Mouse (Mus musculus) heart, postnatal 0 days (tissue): ENCODE results near the gene Rpl29. TPM values are rescaled to one million over a fixed set of nuclear protein-coding genes. Genes with fewer than 3 reads are reported as not detected.
A peak's percentile ranks its signal among the peaks of the same experiment; 100 is the strongest.

Source experiments
- ATAC-seq: fragments of 200-750 bp; cut with Nextera tagmentation; 2 replicates; pipeline ENCODE4 v1.8.0; 2017; ENCODE audit warnings: low read depth, moderate number of reproducible peaks, moderate library complexity; ENCODE audit not compliant: insufficient read depth
- DNase-seq: peaks from one replicate; pipeline ENCODE4 v3.0.0-alpha.2; 2016; ENCODE audit warnings: low spot score
- H3K27ac ChIP-seq: fragments of 300-500 bp; sonication (generic); 2 replicates; pipeline ENCODE4 v1.5.1; 2014; ENCODE audit warnings: low read depth, mild to moderate bottlenecking
- H3K27me3 ChIP-seq: fragments of 300-500 bp; sonication (generic); 2 replicates; pipeline ENCODE4 v1.6.1; 2014; ENCODE audit warnings: low read length, mixed read lengths; ENCODE audit not compliant: control insufficient read depth, insufficient read depth
- H3K36me3 ChIP-seq: fragments of 300-500 bp; sonication (generic); replicated peaks from 2 replicates; pipeline ENCODE4 v1.6.1; 2014; ENCODE audit warnings: low read length, mixed read lengths; ENCODE audit not compliant: control insufficient read depth, insufficient read depth
- H3K4me1 ChIP-seq: fragments of 300-500 bp; sonication (generic); 2 replicates; pipeline ENCODE4 v1.6.1; 2014; ENCODE audit warnings: antibody characterized with exemption; ENCODE audit not compliant: control insufficient read depth, insufficient read depth
- H3K4me2 ChIP-seq: fragments of 300-500 bp; sonication (generic); 2 replicates; pipeline ENCODE4 v1.6.1; 2014; ENCODE audit warnings: low read depth, mild to moderate bottlenecking, low read length, moderate library complexity
- H3K4me3 ChIP-seq: fragments of 300-500 bp; sonication (generic); 2 replicates; pipeline ENCODE4 v1.5.1; 2014; ENCODE audit warnings: low read depth, low read length
- H3K9ac ChIP-seq: fragments of 300-500 bp; sonication (generic); replicated peaks from 2 replicates; pipeline ENCODE4 v1.6.1; 2014; ENCODE audit warnings: low read depth, low read length, mixed read lengths
- H3K9me3 ChIP-seq: fragments of 300-500 bp; sonication (generic); replicated peaks from 2 replicates; pipeline ENCODE4 v1.6.1; 2016; ENCODE audit warnings: low read length; ENCODE audit not compliant: control insufficient read depth
- CTCF ChIP-seq: IDR thresholded peaks from 2 replicates; pipeline ENCODE4 v1.5.1; 2016; ENCODE audit warnings: antibody characterized with exemption, control low read depth, low read depth
- EP300 ChIP-seq: IDR thresholded peaks from 2 replicates; pipeline ENCODE4 v1.6.1; 2016; ENCODE audit warnings: antibody characterized with exemption, low read depth
- WGBS: fragments of 180-500 bp; shearing (Covaris S2); extraction: QIAGEN DNeasy Blood & Tissue Kit; methylation state at CpG from one replicate; pipeline ENCODE4 v1.1.7; 2014; 5-methylcytosine and 5-hydroxymethylcytosine counted together
- polyA plus RNA-seq: library from polyadenylated mRNA; unstranded; fragments of >200 nt; fragmentation: Nextera tagmentation; extraction: Ambion mirVana; gene quantifications from 2 replicates; pipeline ENCODE4 v1.2.1, GENCODE M21; 2015
- total RNA-seq: library from RNA; depleted of rRNA; stranded (reverse); fragments of >200 nt; gene quantifications from 2 replicates; pipeline ENCODE4 v1.2.3, GENCODE M21; 2014; ENCODE audit warnings: low replicate concordance

Rpl29 gene
- total and polyA plus RNA-seq, 2 experiments from 2014 or later = 504 to 783 TPM

DNA sequence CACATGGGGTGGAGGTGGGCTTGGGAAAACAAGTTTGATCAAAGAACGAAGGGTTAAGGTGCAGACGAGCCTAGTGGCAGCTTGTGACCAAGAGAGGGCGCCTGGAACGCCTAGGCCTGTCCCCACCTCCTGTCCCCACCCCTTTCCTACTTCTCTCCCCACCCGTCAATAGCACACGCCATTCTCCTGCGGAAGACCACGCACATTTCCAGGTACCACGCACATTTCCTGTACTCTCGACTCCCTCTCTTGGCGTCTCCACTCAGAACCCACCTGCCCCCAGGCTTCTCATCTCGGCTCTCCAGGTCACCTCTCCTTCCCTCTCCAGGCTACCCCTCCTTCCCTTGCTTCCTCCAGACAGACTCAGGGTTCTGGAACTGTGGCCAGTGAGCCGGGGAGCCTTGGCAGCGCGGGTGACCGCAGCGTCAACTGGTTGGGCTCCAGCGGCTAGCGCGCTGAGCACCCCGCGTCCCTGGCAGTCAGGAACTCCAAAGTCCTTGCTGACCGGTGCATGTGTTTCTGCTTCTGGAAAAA is 19.3 kb downstream of the Rpl29 start:
- peak; percentile 94 for DNase-seq
- peak; percentile 53 for TF ChIP-seq CTCF
- no peak for TF ChIP-seq EP300
- Histone ChIP-seq H3K36me3 (no peaks in the 10 kb centered on the region), H3K4me1 (peaks cover 35% of the 10 kb centered on the region), H3K27ac (peak overlapping the region; percentile 84), H3K4me2 (peak overlapping the region; percentile 92), H3K4me3 (peak overlapping the region; percentile 60), H3K27me3 (no peaks in the 10 kb centered on the region), H3K9ac (peak overlapping the region; percentile 61), H3K9me3 (no peaks in the 10 kb centered on the region)
- under 1% methylated on average over 23 of the region's 23 CpGs for WGBS
- peak; percentile 62 for ATAC-seq

DNA sequence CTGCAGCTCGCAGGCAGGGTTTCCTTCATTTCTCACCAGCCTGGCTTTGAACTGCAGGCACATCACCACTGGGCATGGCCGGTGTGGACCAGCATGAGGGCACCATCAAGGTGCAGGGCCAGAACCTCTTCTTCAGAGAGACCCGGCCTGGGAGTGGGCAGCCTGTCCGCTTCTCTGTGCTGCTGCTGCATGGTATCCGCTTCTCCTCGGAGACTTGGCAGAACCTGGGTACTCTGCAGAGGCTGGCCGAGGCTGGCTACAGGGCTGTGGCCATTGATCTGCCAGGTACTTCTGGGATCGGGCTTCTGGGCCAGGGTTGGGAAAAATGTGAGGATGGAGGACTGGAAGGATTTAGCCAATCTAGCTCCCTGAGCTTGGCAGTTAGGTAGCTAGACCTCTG is 20.7 kb downstream of the Rpl29 start:
- no peak overlapping the region for H3K4me2 ChIP-seq
- H3K4me3 ChIP-seq = no peak overlapping the region
- H3K4me1 ChIP-seq = peaks cover 45% of the 10 kb centered on the region
- no peaks in the 10 kb centered on the region for H3K9me3 ChIP-seq
- no peak for ATAC-seq
- no peak for DNase-seq
- H3K9ac ChIP-seq = no peak overlapping the region
- H3K36me3 ChIP-seq = no peaks in the 10 kb centered on the region
- no peaks in the 10 kb centered on the region for H3K27me3 ChIP-seq
- no peak for TF ChIP-seq EP300
- no peak for TF ChIP-seq CTCF
- 93% methylated on average over 8 of the region's 8 CpGs for WGBS
- H3K27ac ChIP-seq = no peak overlapping the region

DNA sequence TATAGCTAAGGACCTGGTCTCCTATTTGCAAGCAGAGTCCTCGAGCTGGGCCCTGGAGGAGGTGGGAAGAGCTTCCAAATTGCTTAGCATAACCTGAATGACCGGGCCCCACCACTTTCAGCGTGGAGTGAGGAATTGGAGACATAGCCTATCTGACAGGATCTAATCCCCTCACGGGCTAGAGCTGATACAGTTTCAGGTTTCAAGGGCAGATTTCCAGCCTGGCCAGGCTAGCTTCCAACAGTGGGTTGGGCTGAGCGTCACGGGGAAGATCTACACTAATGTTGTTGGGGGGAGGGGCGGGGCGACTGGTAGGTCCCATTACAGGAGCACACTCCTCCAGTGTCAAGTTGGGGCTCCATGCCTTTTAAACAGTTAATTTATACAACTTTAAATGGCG is 21.4 kb downstream of the Rpl29 start:
- H3K4me3 ChIP-seq = no peak overlapping the region
- no peak for ATAC-seq
- H3K4me2 ChIP-seq = 0 out of 2 replicates have a peak overlapping the region, but pooled peaks have one; percentile 19

DNA sequence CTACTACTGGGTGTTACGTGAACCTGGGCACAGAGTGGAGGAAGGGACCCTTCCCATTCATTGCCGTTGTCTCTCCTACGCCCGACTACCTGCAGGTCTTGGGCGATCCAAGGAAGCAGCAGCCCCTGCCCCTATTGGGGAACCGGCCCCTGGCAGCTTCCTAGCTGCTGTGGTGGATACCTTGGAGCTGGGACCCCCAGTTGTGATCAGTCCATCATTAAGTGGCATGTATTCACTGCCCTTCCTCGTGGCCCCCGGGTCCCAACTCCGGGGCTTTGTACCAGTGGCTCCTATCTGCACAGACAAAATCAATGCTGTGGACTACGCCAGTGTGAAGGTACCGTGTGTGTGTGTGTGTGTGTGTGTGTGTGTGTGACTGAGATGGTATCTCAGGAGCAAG is 22.0 kb downstream of the Rpl29 start:
- Histone ChIP-seq H3K9me3 (no peaks in the 10 kb centered on the region), H3K27ac (no peak overlapping the region), H3K36me3 (no peaks in the 10 kb centered on the region), H3K27me3 (no peaks in the 10 kb centered on the region), H3K4me3 (no peak overlapping the region), H3K4me2 (no peak overlapping the region), H3K9ac (no peak overlapping the region), H3K4me1 (peaks cover 58% of the 10 kb centered on the region)
- no peak for DNase-seq
- no peak for ATAC-seq
- TF ChIP-seq EP300 = no peak
- no peak for TF ChIP-seq CTCF
- WGBS = 75% methylated on average over 11 of the region's 11 CpGs

More for the DNA sequence above, 21.4 kb downstream of the Rpl29 start:
- H3K36me3 ChIP-seq = no peaks in the 10 kb centered on the region
- H3K9ac ChIP-seq = no peak overlapping the region
- H3K4me1 ChIP-seq = peaks cover 52% of the 10 kb centered on the region
- H3K9me3 ChIP-seq = no peaks in the 10 kb centered on the region
- TF ChIP-seq EP300 = no peak
- no peak for TF ChIP-seq CTCF
- DNase-seq = no peak
- H3K27ac ChIP-seq = no peak overlapping the region
- 17% methylated on average over 9 of the region's 9 CpGs for WGBS
- no peaks in the 10 kb centered on the region for H3K27me3 ChIP-seq

GRCm38 (mm10) chr9:106451899-106452298 is 22.6 kb downstream of the Rpl29 start:
- no peak for TF ChIP-seq CTCF
- TF ChIP-seq EP300 = no peak
- Histone ChIP-seq H3K9ac (no peak overlapping the region), H3K27ac (no peak overlapping the region), H3K27me3 (no peaks in the 10 kb centered on the region), H3K4me1 (peaks cover 64% of the 10 kb centered on the region), H3K36me3 (no peaks in the 10 kb centered on the region), H3K9me3 (no peaks in the 10 kb centered on the region), H3K4me3 (no peak overlapping the region), H3K4me2 (no peak overlapping the region)
- 63% methylated on average over 2 of the region's 2 CpGs for WGBS
- no peak for DNase-seq
- no peak for ATAC-seq

GRCm38 (mm10) chr9:106452351-106452750 is 23.1 kb downstream of the Rpl29 start:
- no peaks in the 10 kb centered on the region for H3K27me3 ChIP-seq
- no peak overlapping the region for H3K27ac ChIP-seq
- no peaks in the 10 kb centered on the region for H3K36me3 ChIP-seq
- no peak overlapping the region for H3K9ac ChIP-seq
- no peak for TF ChIP-seq EP300
- TF ChIP-seq CTCF = no peak
- no peak for ATAC-seq
- H3K9me3 ChIP-seq = no peaks in the 10 kb centered on the region
- no peak for DNase-seq
- peaks cover 69% of the 10 kb centered on the region for H3K4me1 ChIP-seq
- H3K4me3 ChIP-seq = no peak overlapping the region
- no peak overlapping the region for H3K4me2 ChIP-seq
- 63% methylated on average over 6 of the region's 6 CpGs for WGBS
